Mouse (Mus musculus): ENCODE data around the gene Eddm3b.

Gene Eddm3b

DNA sequence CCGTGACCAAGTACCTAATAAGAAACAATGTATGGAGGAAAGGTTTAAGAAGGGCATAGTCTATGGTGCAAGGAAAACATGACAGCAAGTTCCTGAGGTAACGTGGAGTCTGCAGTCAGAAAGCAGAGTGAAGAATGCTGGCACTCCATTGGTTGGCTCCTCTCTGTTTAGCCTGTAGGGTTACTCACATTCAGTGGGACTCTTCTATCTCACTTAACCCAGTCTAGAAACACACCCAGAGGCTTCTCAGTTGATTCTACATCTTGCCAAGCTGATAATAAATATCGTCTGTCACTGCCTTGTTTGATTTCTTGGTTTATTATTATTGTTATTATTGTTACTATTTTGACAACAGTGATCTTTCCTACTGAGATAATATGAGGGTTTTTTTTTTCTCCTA is 28.3 kb downstream of the Eddm3b start:
- in situ Hi-C loops (cut with MboI, MseI), result no loop called here

DNA sequence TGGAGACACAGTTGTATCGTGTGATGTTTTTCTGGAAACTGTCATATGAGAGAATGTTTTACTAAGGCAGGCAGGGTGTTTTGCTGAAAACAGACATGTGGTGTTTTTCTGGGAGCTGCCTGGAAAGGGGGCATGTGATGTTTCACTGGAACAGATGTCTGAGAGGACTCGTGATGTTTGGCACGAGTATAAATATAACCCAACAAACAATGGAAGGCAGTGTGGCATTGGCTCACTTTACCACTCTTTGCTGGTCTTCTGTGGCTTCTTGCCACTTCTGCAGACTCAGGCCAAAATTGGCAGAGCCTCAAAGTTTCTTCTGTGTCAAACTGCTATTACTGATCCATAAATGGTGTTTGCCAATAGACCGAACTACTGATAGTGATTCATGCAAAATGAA is 29.1 kb downstream of the Eddm3b start:
- in situ Hi-C loops (cut with MboI, MseI), result no loop called here

DNA sequence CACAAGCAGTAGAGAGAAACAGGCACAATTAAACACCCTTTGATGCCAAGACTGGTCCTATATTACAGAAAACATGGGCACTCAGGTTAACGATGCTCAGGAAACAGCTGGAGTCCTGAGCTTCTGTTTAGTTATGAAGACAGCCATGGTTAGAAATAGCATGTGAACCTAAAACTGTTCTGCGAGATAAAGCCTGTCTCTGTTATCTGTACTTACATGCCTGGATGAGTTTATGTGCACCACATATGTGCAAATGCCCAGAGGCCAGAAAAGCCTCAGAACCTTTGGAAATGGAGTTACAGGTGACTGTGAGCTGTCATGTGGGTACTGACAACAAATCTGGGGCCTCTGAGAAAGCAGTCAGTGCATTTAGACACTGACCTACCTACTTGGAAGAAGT is 29.7 kb downstream of the Eddm3b start:
- in situ Hi-C loops (cut with MboI, MseI), result no loop called here

DNA sequence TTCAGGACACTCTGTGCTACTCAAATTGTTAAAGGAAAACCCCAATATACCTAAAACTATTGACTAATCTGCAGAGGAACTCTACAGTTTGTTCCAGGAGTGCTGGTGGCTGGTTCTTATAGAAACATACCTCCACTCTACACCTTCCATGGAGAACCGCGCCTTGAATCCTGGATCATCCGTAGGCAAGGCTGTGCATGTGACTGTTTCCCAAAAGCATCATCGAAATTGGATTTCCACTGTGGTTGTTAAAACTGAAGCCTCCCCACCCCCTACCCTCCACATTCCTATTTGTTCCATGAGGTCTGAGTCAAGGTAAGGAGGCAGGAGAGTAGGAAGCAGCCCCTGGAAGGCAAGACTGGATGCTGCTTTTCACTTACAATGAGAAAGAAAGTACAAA is 30.2 kb downstream of the Eddm3b start:
- in situ Hi-C loops (cut with MboI, MseI), result no loop called here

DNA sequence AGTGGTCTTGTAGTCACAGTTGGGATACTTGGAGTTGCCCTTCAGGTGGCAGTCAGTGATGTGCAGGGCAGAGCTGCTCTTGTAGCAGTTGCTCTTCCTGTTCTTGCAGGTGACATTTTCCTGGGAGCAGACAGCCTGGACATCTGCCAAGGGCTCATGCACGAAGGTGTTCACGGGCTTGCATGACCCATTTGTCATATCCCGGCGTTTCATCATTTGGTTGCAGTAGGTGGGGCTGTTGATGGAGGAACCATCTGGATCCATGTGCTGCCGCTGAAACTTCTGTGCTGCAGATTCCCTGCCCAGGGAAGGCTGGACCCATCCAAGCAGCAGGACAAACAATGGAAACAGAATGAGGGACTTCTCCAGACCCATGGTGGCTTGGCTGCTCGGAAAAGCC is 31.3 kb downstream of the Eddm3b start:
- in situ Hi-C loops (cut with MboI, MseI), result no loop called here

DNA sequence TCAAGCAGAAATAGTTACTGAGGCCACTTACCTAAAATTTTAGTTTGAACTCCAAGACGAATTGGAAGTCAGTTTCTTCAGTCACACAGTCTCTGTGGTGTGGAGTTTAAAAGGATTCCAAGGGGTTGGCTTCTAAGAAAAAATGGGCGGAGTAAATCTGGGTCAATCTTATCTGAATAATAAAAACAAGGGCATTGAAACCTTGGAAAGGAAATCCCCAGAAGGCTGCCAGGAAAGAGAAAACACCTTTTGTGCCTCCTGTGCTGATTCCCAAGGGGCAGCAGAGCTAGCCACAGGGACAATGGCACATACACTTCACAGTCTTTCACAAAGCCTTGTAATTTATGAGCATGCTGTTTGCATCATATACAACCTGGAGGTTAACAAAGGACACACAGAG is 32.5 kb downstream of the Eddm3b start, which contains the start of gene Rnase1:
Rnase1 (minus strand) TSS at position 101 of the 400 bp plus-strand sequence.
- in situ Hi-C loops (cut with MboI, MseI), result no loop called here

DNA sequence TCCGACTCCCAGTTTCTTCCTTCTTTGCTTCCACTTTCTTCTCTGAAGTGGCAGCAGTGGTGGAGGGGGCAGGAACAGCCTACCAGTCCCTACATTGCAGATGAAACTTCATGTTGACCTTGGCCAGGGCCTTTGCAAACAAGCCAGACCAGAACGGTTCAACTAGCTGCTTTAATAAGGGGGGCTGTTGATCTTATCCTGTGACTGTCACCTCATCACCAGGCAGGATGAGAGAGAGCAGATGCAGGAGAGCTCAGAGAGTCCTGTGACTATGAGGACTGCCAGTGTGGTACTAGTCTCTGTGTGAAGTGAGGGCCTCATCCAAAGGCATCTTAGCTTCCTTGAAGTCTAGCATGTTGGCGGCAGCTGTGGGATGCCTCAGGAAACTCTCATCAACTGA is 33.8 kb downstream of the Eddm3b start:
- in situ Hi-C loops (cut with MboI, MseI), result no loop called here

DNA sequence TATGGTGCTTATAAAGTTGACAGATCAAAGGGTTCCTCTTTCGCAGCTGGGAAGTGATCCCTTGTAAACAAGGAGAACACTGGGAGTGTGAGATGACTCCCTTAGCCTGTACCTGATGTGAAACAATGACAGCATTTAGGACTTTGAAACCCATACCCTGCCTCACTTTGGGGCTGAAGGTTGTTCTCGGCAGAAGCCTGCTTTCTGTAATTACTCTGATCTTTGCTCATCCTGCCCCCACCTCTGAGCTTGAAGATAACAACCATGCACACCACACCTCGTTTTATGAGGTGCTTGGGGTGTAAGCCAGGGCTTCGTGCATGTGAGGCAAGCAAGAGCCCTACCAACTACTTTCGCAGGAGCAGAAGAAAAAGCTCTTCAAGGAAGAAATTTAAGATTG is 34.9 kb downstream of the Eddm3b start:
- in situ Hi-C loops (cut with MboI, MseI), result no loop called here

DNA sequence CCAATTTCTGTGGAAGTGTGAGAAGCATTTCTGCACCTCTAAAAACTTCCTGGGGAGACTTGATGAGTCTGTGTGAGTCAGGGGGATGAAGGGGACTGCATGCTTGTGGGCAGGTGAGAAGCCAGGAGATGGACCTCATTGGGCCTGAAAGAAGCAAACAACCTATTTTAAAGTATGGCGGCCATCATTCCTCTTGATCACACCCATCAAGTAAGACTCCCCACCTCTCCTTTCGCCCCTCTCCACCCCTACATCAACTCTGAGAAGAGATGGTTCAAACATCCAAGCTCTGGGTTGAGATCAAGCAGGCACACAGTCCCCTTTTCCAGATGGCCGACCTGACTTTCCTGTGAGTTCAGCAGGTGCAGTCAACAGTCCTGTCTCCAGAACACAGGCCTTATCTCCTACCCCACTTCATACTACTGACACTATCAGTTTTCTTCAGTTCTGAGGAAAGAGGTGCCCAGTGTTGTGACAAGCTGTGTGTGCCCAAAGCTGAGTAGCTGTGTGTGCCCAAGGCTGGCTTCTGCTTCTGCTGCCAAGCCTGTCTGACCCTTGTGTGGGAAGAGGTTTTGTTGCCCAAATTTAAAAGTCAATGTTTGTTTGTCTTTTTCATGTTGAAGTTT is 36.1 kb downstream of the Eddm3b start:
- in situ Hi-C loops (cut with MboI, MseI), result no loop called here

DNA sequence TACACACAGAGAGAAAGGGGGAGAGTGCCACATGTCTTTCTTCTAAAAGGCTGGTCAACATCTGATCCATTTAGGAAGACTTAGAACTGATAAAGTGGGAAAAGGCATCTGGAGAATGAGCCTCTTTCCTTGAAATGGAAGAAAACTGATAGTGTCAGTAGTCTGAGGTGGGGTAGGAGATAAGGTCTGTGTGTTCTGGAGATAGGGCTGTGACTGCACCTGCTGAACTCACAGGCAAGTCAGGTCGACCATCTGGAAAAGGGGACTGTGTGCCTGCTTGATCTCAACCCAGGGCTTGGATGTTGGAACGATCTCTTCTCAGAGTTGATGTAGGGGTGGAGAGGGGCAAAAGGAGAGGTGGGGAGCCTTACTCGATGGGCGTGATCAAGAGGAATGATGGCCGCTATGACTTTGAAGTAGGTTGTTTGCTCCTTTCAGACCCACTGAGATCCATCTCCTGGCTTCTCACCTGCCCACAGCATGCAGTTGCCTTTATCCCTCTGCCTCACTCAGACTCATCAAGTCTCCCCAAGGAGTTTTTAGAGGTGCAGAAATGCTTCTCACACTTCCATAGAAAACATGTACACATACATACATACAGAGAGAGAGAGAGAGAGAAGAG is 38.1 kb downstream of the Eddm3b start:
- in situ Hi-C loops (cut with MboI, MseI), result no loop called here

DNA sequence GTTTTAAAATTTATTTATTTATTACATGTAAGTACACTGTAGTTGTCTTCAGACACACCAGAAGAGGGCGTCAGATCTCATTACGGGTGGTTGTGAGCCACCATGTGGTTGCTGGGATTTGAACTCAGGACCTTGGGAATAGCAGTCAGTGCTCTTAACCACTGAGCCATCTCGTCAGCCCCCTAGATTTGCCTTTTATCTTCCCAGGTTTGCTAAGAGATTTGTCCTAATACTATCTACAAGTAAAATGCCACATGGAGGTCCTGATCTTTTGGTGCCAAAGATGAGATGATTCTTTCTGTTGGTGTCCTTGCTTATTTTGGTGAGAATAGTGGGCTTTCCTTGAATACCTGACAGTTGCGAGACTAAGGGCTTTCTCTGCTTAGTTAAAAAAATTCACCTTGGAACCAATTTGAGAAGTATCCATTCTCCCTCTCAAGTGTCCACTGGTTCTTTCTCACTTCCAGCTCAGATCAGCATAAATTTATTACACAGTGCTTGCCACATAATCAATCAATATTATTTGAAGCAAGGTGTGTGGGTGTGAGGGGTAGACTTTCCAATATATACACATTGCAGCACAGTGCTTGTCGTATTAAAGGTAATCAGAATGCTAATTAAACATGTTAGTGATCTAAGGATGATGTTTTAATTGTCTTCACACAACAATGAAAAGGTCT is 42.0 kb downstream of the Eddm3b start:
- in situ Hi-C loops (cut with MboI, MseI), result no loop called here

DNA sequence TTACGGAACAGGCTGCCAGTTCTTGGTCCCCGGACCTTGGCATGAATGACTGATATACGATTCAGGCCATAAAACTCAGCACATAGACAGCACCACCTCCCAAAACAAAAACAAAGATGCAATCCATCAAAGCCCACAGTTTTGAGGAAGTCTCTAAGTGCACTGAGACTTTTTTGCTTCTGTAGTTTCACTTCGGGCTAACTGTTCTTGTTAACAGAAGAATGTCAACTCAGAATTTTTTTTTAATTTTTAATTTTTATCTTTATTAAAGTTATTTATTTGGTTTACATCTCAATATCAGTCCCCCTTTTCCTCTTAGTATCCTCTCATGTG is 42.5 kb downstream of the Eddm3b start:
- in situ Hi-C loops (cut with MboI, MseI), result no loop called here

DNA sequence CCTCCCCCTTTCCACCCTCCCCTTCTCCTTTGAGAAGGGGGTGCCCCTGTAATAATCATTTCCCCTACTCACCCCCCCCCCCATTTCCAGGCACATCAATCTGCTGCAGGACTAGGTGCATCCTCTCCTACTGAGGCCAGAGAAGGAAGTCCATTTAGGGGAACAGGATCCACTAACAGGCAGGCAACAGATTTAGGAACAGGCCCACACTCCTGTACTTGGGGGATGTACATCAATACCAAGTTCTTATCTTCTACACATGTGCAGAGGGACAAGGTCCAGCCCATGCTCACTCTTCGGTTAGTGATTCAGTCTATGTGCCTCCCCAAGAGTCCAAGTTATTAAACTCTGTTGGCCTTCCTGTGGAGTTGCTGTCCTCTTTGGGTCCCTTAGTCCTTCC is 42.8 kb downstream of the Eddm3b start:
- in situ Hi-C loops (cut with MboI, MseI), result no loop called here

DNA sequence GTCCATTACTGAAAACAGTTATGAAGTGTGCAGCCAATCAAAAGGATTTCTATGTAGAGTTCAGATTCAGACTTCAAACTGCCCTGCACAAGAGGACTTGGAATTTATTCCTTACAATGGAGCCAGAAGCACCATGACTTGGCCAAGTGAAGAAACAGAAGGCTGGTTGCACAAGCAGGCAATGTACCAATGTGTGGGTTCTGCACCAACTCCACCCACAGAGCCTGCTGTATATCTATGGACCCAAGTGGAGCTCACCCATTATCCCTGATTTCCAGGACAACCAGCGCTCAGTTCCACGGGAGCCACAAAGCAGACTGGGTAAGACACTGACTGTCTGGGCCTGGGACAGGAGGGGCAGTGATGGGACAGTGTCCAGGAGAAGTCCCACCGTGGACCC is 47.8 kb downstream of the Eddm3b start, which contains the start of gene Rnase2b:
Rnase2b (plus strand) TSS at position 285 of the 400 bp plus-strand sequence.
- in situ Hi-C loops (cut with MboI, MseI), result loop anchor here (5.0 kb wide), 1 partner anchor 55 kb away; no protein-coding TSS in a partner anchor

DNA sequence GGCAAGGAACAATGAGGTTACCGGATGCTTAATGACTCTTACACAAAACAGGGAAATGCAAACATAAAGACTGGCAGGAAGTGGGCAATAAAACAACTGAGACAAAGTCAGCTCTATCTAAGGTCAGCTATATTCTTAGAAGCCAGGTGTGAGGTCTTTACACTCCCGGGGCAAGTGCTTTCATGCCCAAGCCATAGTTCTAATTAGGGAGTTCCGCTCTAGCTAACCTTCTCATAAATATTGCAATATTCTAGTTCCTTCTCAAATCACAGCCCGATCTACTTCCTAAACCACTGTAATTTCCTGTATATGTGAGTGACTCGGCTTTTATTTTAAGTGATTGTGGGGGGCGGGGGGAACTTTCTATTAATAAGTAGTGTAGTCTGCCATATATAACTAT is 49.1 kb downstream of the Eddm3b start:
- in situ Hi-C loops (cut with MboI, MseI), result loop anchor here (5.0 kb wide), 1 partner anchor 56 kb away; no protein-coding TSS in a partner anchor

DNA sequence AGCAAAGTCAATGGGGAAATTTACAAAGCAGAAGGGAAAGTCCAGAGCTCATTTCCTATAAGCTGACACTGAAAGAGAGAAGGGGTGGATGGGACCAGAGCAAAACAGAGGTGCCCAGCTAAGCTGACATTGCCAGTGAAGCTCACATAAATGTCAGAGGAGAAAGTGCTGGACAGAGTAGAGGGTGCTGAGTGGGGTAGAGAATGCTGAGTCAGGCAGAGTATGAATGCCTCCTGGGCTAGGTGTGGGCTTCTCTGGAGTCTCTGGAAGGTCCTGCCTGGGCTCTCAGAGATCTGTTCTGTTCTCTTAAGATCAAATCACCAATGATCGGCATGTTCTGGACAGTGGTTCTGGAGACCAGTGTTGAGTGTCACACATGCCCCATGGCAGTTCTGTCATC is 51.2 kb downstream of the Eddm3b start:
- in situ Hi-C loops (cut with MboI, MseI), result no loop called here

DNA sequence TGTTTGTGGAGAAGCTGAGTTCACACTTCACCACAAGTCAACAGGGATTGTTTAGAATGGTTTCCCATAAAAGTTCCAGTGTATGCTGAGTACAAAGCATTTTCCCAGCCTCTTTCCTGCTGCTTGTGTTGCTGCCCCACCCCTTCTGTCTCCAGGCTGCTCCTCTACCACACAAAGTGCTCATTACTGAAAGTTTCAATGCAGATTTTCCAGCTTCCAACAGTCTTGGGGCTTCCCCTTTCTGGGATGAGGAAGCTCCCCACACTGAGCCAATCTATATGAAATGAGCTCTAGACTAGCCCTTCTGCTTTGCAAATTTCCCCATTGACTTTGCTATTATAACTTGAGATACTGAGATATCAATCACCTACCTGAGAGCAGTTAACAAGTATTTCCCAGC is 51.8 kb downstream of the Eddm3b start:
- in situ Hi-C loops (cut with MboI, MseI), result no loop called here
